Mouse (Mus musculus) neural tube, postnatal 0 days (tissue): ENCODE data around the gene Ttc26. TPM values are rescaled to one million over a fixed set of nuclear protein-coding genes. Genes with fewer than 3 reads are reported as not detected.

Source experiments
- polyA plus RNA-seq: library from polyadenylated mRNA; unstranded; fragments of >200 nt; fragmentation: Nextera tagmentation; extraction: Ambion mirVana; gene quantifications from 2 replicates; pipeline ENCODE4 v1.2.1, GENCODE M21; 2015

The Ttc26 gene
- polyA plus RNA-seq, result 3.0 and 3.3 TPM in 2 replicates

DNA sequence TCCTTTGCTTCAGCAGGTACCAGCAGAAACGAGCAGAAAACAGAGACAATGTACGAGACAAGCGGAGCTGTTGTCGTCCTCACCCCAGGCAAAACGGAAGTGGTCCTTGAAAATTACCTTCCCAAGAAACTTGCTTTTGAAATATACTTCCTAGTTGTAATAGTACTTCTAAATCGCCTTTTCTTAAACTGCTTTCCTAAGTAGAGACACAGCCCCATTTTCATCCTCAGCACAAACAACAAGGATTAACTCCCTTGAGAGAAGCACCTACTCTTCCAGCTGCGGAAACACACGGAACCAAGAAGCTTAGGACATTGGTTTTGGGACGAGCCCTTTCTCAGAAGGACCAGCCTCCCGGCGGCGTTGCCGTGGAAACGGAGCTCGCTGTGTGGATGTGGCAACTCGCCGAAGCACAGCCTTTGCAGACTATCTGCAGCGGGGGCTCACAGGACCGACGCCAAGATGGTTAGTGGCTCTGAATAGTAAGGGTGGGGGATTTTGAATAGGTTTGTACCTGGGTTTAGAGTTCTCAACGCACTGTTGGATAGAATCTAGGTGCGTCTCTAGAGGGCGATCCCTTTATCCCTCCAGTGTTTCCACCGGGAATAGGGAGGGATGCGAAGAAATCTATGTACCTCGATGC is at the start of gene Ttc26:
Ttc26 (plus strand) TSS at position 341 of the 643 bp plus-strand sequence.

GRCm38 (mm10) chr6:38353811-38354722 is 27.2 kb upstream of the Ttc26 start, which contains the start of gene Zc3hav1:
Zc3hav1 (minus strand) TSS chr6:38354603.

DNA sequence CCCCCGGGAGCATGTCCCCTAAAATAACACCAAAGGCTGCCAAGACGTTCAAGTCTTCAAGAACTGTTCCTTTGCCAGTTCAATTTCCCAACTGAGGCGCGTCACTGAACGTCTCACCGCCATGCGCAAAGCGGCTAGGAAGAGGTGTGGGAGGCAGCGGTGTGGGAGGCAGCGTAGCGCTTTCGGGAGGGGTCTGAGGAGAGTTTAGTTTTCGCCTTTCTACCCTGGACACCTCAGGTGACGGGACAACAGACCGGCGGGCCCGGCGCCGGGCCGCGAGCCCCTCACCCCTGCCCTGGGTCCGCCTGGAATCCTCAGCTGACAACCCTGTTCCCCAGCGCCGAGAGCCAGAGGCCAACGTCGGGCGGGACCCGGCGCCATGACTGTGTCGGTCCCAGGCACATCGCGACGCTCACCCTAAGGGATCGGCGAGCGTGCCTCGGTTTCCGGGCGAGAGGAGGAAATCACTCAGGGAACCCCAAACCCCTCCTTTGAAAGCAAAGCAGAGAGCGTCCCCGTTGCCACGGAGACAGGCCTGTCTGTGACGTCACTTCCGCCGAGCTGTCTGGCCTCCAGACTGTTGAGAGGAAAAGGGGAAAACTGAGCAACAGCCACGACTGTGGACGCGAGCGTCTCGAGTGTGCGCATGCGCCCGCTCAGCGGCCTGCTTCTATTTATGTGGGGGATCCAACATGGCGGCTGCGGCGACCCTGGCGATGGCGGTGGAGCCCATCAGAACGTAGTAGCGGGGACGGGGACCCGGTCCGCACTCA is 52.2 kb downstream of the Ttc26 start, which contains the start of gene Ubn2:
Ubn2 (plus strand) TSS at position 690 of the 773 bp plus-strand sequence.

Other genes with a start within 250 kb of the Ttc26 start
- 7.8 and 9.5 TPM in 2 replicates for gene D630045J12Rik, start 127.5 kb upstream of the Ttc26 start, polyA plus RNA-seq
- gene Zc3hav1l, start 82.2 kb upstream of the Ttc26 start, polyA plus RNA-seq, result 3.3 and 3.4 TPM in 2 replicates
- gene Zc3hav1, start 26.9 kb upstream of the Ttc26 start, polyA plus RNA-seq, result 2.5 and 2.7 TPM in 2 replicates
- gene Ubn2, start 52.5 kb downstream of the Ttc26 start, polyA plus RNA-seq, result 15.9 and 16.3 TPM in 2 replicates
- gene Fmc1, start 152.0 kb downstream of the Ttc26 start, polyA plus RNA-seq, result 267 and 293 TPM in 2 replicates
- gene Luc7l2, start 169.9 kb downstream of the Ttc26 start, polyA plus RNA-seq, result 35.8 and 39.6 TPM in 2 replicates